Mouse (Mus musculus) heart, embryonic 11.5 days (tissue): Measurements from ENCODE around the gene C1qtnf9. TPM values are rescaled to one million over a fixed set of nuclear protein-coding genes. Genes with fewer than 3 reads are reported as not detected.

Experiments
- ATAC-seq: fragments of 200-750 bp; cut with Nextera tagmentation; replicated peaks from 2 replicates; pipeline ENCODE4 v1.8.0; 2017; ENCODE audit warnings: moderate library complexity; ENCODE audit not compliant: insufficient number of reproducible peaks, low FRiP score, low TSS enrichment
- H3K27ac ChIP-seq: fragments of 300-500 bp; sonication (generic); 2 replicates; pipeline ENCODE4 v1.5.1; 2014; ENCODE audit warnings: mild to moderate bottlenecking, low read depth, low read length
- H3K27me3 ChIP-seq: fragments of 300-500 bp; sonication (generic); 2 replicates; pipeline ENCODE4 v1.6.1; 2014; ENCODE audit warnings: mild to moderate bottlenecking, low read length, mixed read lengths; ENCODE audit not compliant: control insufficient read depth, insufficient read depth
- H3K36me3 ChIP-seq: fragments of 300-500 bp; sonication (generic); 2 replicates; pipeline ENCODE4 v1.6.1; 2014; ENCODE audit warnings: mild to moderate bottlenecking, low read length, moderate library complexity, mixed read lengths; ENCODE audit not compliant: control insufficient read depth, insufficient read depth
- H3K4me1 ChIP-seq: fragments of 300-500 bp; sonication (generic); 2 replicates; pipeline ENCODE4 v1.6.1; 2014; ENCODE audit warnings: low read length; ENCODE audit not compliant: control insufficient read depth, insufficient read depth
- H3K4me2 ChIP-seq: fragments of 300-500 bp; sonication (generic); 2 replicates; pipeline ENCODE4 v1.6.1; 2014; ENCODE audit warnings: mild to moderate bottlenecking, moderate library complexity
- H3K4me3 ChIP-seq: fragments of 300-500 bp; sonication (generic); 2 replicates; pipeline ENCODE4 v1.5.1; 2014; ENCODE audit warnings: low read depth, low read length
- H3K9ac ChIP-seq: fragments of 300-500 bp; sonication (generic); 2 replicates; pipeline ENCODE4 v1.6.1; 2014; ENCODE audit warnings: mild to moderate bottlenecking, low read depth, low read length, moderate library complexity
- H3K9me3 ChIP-seq: fragments of 300-500 bp; sonication (generic); replicated peaks from 2 replicates; pipeline ENCODE4 v1.6.1; 2016; ENCODE audit warnings: low read length; ENCODE audit not compliant: control insufficient read depth
- WGBS: fragments of 180-500 bp; shearing (Covaris S2); extraction: QIAGEN DNeasy Blood & Tissue Kit; methylation state at CpG from one replicate; pipeline ENCODE4 v1.1.7; 2014; ENCODE audit not compliant: insufficient replicate concordance; 5-methylcytosine and 5-hydroxymethylcytosine counted together
- polyA plus RNA-seq: library from polyadenylated mRNA; unstranded; fragments of >200 nt; fragmentation: Nextera tagmentation; extraction: Ambion mirVana; gene quantifications from 2 replicates; pipeline ENCODE4 v1.2.1, GENCODE M21; 2014

Gene C1qtnf9
- polyA plus RNA-seq, 1 experiment from 2014 or later, result not detected

DNA sequence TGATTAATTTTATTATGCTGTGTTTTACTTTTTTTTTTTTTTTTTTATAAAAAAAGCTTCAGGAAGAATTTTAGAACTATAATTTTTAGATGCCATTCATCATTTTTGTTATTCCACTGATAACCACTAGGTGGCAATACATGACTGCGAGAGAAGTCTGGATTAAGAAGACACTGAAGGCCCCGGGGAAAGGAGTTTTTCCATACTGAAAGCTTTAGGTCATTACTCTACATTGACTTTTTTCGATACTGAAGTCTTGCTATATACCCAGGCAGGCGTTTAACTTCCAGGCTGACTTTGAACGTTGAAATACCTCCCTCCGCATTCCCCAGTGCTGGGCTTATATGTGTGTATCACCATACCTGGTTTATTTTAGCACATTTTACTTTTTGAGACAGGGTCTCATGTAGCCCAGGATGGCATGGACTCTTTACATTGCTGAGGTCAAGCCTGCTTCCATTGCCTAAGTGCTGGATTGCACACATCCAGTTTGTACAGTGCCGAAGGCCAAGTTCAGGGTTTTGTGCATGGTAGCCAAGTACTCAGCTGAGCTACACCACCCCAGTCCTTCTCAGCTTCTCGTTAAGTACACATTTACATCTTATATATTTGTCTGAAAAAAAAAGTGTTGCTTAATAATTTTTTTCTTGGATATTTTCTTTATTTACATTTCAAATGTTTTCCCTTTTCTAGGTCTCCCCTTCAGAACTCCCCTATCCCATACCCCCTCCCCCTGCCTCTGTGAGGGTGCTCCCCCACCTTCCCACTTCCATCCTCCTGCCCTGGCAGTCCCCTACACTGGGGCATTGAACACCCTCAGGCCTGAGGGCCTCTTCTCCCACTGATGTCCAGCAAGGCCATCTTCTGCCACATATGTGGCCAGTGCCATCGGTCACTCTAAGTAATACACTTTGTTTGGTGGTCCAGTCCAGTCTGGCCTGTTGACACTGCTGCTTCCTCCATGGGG lies 32.1 kb downstream of the C1qtnf9 start:
- ATAC-seq, result no peak
- Histone ChIP-seq H3K4me2 (no peak overlapping the region), H3K9ac (no peak overlapping the region), H3K27ac (no peak overlapping the region), H3K36me3 (peaks cover 3% of the 10 kb centered on the region), H3K4me1 (no peaks in the 10 kb centered on the region), H3K4me3 (no peak overlapping the region), H3K9me3 (no peaks in the 10 kb centered on the region), H3K27me3 (no peaks in the 10 kb centered on the region)
- 51% methylated on average over 9 of the region's 9 CpGs for WGBS

DNA sequence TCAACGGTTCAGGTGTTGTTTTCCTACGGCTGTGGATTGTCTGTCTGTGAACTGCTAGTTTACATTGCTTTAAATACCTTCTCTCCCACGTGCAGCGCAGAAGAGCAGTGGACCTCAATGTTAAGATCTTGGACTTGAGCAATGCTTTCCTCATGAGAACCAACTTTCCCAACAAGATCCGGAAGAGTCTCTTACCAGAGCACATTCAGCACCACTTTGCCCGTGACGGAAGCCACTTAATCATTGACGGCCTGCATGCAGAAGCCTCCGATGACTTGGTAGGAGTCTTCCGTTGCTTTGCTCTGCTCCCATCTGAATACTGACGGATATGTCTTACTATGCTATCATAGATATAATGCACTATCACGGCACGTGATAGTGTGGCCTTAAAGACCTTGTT lies 34.1 kb downstream of the C1qtnf9 start:
- no peak overlapping the region for H3K4me2 ChIP-seq
- 88% methylated on average over 13 of the region's 13 CpGs for WGBS
- no peaks in the 10 kb centered on the region for H3K4me1 ChIP-seq
- no peak overlapping the region for H3K9ac ChIP-seq
- H3K9me3 ChIP-seq, result no peaks in the 10 kb centered on the region
- ATAC-seq, result no peak
- no peak overlapping the region for H3K27ac ChIP-seq
- H3K36me3 ChIP-seq, result peaks cover 3% of the 10 kb centered on the region
- H3K27me3 ChIP-seq, result no peaks in the 10 kb centered on the region
- no peak overlapping the region for H3K4me3 ChIP-seq

DNA sequence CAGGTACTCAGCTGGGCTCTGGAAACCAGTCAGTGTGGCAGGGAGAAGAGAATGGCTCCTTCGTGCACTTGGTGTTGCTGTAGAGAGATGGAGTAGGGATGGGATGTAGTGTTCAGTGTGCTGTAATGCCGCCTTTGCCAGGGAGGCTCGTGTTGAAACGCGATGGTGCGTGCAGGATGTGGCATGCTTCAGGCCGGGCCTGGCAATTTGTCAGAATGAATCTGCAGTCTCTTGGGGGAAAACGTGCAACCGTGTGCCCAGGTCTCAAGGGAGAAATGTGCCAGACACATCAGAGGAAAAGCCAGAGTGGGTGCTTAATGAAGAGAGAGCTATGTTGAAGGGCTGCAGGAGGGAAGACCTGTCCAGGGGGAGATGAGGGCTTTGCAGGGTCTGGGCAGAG lies 37.0 kb downstream of the C1qtnf9 start:
- 88% methylated on average over 9 of the region's 9 CpGs for WGBS
- no peaks in the 10 kb centered on the region for H3K27me3 ChIP-seq
- no peak overlapping the region for H3K4me2 ChIP-seq
- H3K27ac ChIP-seq, result no peak overlapping the region
- no peak overlapping the region for H3K4me3 ChIP-seq
- no peak overlapping the region for H3K9ac ChIP-seq
- peaks cover 6% of the 10 kb centered on the region; the same call in 1 of the 2 replicates for H3K36me3 ChIP-seq
- H3K9me3 ChIP-seq, result no peaks in the 10 kb centered on the region
- ATAC-seq, result no peak
- no peaks in the 10 kb centered on the region for H3K4me1 ChIP-seq

GRCm38 (mm10) chr14:60805871-60806270 lies 37.9 kb downstream of the C1qtnf9 start:
- H3K27ac ChIP-seq, result no peak overlapping the region
- H3K36me3 ChIP-seq, result peaks cover 8% of the 10 kb centered on the region; the same call in 1 of the 2 replicates
- 58% methylated on average over 1 of the region's 1 CpGs for WGBS
- H3K4me1 ChIP-seq, result no peaks in the 10 kb centered on the region
- H3K4me3 ChIP-seq, result no peak overlapping the region
- no peak overlapping the region for H3K4me2 ChIP-seq
- H3K9me3 ChIP-seq, result no peaks in the 10 kb centered on the region
- no peak overlapping the region for H3K9ac ChIP-seq
- no peaks in the 10 kb centered on the region for H3K27me3 ChIP-seq
- ATAC-seq, result no peak

GRCm38 (mm10) chr14:60806891-60807344 lies 39.0 kb downstream of the C1qtnf9 start:
- Histone ChIP-seq H3K9ac (no peak overlapping the region), H3K4me3 (no peak overlapping the region), H3K4me2 (no peak overlapping the region), H3K4me1 (0 out of 2 replicates have a peak, but pooled peaks cover 6% of the 10 kb centered on the region), H3K36me3 (peaks cover 8% of the 10 kb centered on the region; the same call in 1 of the 2 replicates), H3K27ac (no peak overlapping the region), H3K27me3 (no peaks in the 10 kb centered on the region), H3K9me3 (no peaks in the 10 kb centered on the region)
- ATAC-seq, result no peak
- 49% methylated on average over 11 of the region's 11 CpGs for WGBS

- Histone ChIP-seq H3K36me3 (0 out of 2 replicates have a peak, but pooled peaks cover 5% of the 10 kb centered on the region), H3K4me3 (no peak overlapping the region), H3K9me3 (no peaks in the 10 kb centered on the region), H3K27ac (no peak overlapping the region), H3K9ac (no peak overlapping the region), H3K4me2 (no peak overlapping the region), H3K4me1 (0 out of 2 replicates have a peak, but pooled peaks cover 7% of the 10 kb centered on the region), H3K27me3 (no peaks in the 10 kb centered on the region)
- ATAC-seq, result no peak
- WGBS, result 86% methylated on average over 8 of the region's 8 CpGs
These were observed 41.9 kb downstream of the C1qtnf9 start for GRCm38 (mm10) chr14:60809881-60810280.

DNA sequence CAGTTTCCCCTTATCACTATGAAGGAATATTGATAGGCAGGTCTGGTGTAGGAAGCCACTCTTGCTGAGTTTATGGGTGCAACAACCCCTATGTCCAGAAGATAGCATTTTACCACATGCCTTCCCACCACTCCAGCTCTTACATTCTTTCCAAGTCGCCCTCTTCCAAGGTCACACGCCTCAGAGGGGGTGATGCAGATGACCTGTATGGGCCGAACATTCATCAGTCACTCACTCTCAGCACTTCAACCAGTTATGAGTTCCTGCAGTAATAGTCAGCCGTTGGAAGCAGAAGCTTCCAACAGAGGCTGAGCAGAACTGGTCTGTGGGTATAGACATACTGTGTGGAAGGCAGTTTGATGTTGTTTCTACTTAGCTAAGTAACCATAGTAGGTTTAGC lies 43.6 kb downstream of the C1qtnf9 start:
- Histone ChIP-seq H3K27ac (0 out of 2 replicates have a peak overlapping the region, but pooled peaks have one; percentile 10), H3K9ac (no peak overlapping the region), H3K4me1 (0 out of 2 replicates have a peak, but pooled peaks cover 7% of the 10 kb centered on the region), H3K9me3 (no peaks in the 10 kb centered on the region), H3K4me2 (no peak overlapping the region), H3K36me3 (0 out of 2 replicates have a peak, but pooled peaks cover 5% of the 10 kb centered on the region), H3K27me3 (no peaks in the 10 kb centered on the region), H3K4me3 (no peak overlapping the region)
- 55% methylated on average over 4 of the region's 4 CpGs for WGBS
- no peak for ATAC-seq

DNA sequence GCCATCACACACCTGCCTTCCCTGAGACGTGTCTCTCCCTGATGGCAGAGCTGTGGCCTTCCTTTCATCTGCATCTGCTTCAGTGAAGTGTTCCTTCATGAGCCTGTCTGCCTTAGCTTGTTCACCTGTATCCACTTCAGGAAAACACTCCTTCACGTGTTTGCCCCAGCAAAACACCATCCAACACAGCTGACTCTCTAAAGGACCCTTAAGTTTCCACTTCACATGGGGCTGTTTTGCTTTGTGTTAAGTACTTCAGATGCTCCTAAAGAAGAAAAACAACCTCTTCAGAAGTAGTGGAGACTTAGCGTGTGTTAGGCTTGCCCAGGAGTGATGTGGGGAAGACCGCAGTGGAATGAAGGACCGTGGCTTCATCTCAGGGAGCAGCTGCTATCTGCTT lies 47.2 kb downstream of the C1qtnf9 start:
- Histone ChIP-seq H3K4me1 (peaks cover 19% of the 10 kb centered on the region), H3K9me3 (no peaks in the 10 kb centered on the region), H3K9ac (no peak overlapping the region), H3K27ac (no peak overlapping the region), H3K36me3 (0 out of 2 replicates have a peak, but pooled peaks cover under 1% of the 10 kb centered on the region), H3K4me2 (no peak overlapping the region), H3K27me3 (no peaks in the 10 kb centered on the region), H3K4me3 (no peak overlapping the region)
- ATAC-seq, result no peak
- WGBS, result 84% methylated on average over 5 of the region's 5 CpGs
